ENCODE assay signal across 1 mouse cellular context in the genomic region with DNA sequence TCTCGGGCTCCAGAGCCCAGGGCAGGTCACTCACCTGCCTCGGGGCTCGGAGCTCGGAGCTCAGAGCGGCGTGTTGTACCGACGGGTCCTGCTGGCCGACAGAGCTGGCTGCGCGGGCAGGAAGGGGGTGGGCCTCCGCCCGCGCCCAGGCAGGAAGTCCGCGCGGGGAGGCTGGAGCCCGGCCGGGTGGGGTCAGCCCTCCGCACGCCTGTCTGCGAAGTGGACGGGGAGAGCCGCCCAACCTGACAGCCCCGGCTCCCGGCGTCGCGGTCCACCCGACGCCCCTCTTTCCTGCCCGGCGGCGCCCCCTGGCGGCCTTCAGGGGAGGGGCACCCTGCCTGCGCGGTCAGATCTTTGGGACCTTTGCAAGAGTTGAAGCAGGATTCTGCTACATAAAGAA.
TF ChIP-seq lines count a peak whose summit lies in the region.

No protein-coding gene starts in this region.

TF ChIP-seq in MEL, 35 proteins besides CTCF, POLR2A, EP300 and RAD21:
- TF ChIP-seq ZNF384 (IDR thresholded peaks at IDR 0.05; ENCODE audit: low read depth, low read length) = no peak
- TF ChIP-seq MAZ (IDR thresholded peaks at IDR 0.05; ENCODE audit: low read depth, low read length) = 0 out of 2 replicates have a peak, but pooled peaks have one; percentile 34
- TF ChIP-seq CHD2 (IDR thresholded peaks at IDR 0.05; ENCODE audit: low read length) = no peak
- TF ChIP-seq TAL1 (IDR thresholded peaks at IDR 0.05; ENCODE audit: low read length) = no peak
- TF ChIP-seq E2F4 (IDR thresholded peaks at IDR 0.05; ENCODE audit: borderline replicate concordance, low read depth, low read length) = no peak
- TF ChIP-seq ZKSCAN1 (IDR thresholded peaks at IDR 0.05; ENCODE audit: low read depth, low read length) = no peak
- peak; percentile 74 for TF ChIP-seq SMC3 (IDR thresholded peaks at IDR 0.05; ENCODE audit: low read depth, low read length)
- TF ChIP-seq UBTF (IDR thresholded peaks at IDR 0.05; ENCODE audit: borderline replicate concordance, insufficient read depth, low read depth, low read length) = 0 out of 2 replicates have a peak, but pooled peaks have one; percentile 72
- peak; percentile 15; the same call in 1 of the 2 replicates for TF ChIP-seq ZC3H11A (IDR thresholded peaks at IDR 0.05; ENCODE audit: low read depth, low read length)
TF ChIP-seq in MEL: peak in this region for 4.
